Mouse (Mus musculus): ENCODE results near the gene Dus1l. TPM values are rescaled to one million over a fixed set of nuclear protein-coding genes. Genes with fewer than 3 reads are reported as not detected.
A peak's percentile ranks its signal among the peaks of the same experiment; 100 is the strongest.
"Not testable (repeated sequence)": the region's sequence is repeated elsewhere in the genome, so short reads cannot be mapped to it uniquely, and the experiment has no call there.

Dus1l gene
- polyA plus RNA-seq (2015; fragmentation: Nextera tagmentation; extraction: Ambion mirVana), result 66.6 TPM in 2 replicates

GRCm38 (mm10) chr11:120795756-120796613 lies at the start of gene Dus1l:
TSS of gene Dus1l (minus strand) at chr11:120796403.
- Histone ChIP-seq H3K4me2 (replicated peaks) (peak within 1 kb of the TSS; percentile 99), H3K4me3 (peak within 1 kb of the TSS; percentile 100), H3K27ac (peak within 1 kb of the TSS; percentile 73), H3K4me1 (peaks cover 21% of the 10 kb centered on the region), H3K9me3 (no peaks in the 10 kb centered on the region), H3K27me3 (no peaks in the 10 kb centered on the region), H3K36me3 (peaks cover 39% of the 10 kb centered on the region), H3K9ac (peak within 1 kb of the TSS; percentile 98)
- peak; percentile 91 for ATAC-seq (ENCODE audit: low FRiP score, low read depth)
- WGBS, result 2% methylated on average over 59 of the region's 59 CpGs

- no peak overlapping the region for H3K4me3 ChIP-seq
- H3K27me3 ChIP-seq, result no peaks in the 10 kb centered on the region
- no peaks in the 10 kb centered on the region for H3K9me3 ChIP-seq
- H3K27ac ChIP-seq, result no peak overlapping the region
- H3K9ac ChIP-seq, result no peak overlapping the region
- WGBS, result 87% methylated on average over 4 of the region's 4 CpGs
- no peaks in the 10 kb centered on the region for H3K36me3 ChIP-seq
- no peak overlapping the region for H3K4me2 ChIP-seq (replicated peaks)
- ATAC-seq (ENCODE audit: low FRiP score, low read depth), result no peak
- H3K4me1 ChIP-seq, result no peaks in the 10 kb centered on the region
These were observed 48.1 kb upstream of the Dus1l start for GRCm38 (mm10) chr11:120844329-120844728.

- 68% methylated on average over 8 of the region's 8 CpGs for WGBS
- no peak for ATAC-seq (ENCODE audit: low FRiP score, low read depth)
- Histone ChIP-seq H3K4me3 (no peak overlapping the region), H3K27ac (peak overlapping the region; percentile 44; the same call in 1 of the 2 replicates), H3K9me3 (no peaks in the 10 kb centered on the region), H3K9ac (no peak overlapping the region), H3K36me3 (no peaks in the 10 kb centered on the region; the same call in 1 of the 2 replicates), H3K4me2 (replicated peaks) (no peak overlapping the region), H3K4me1 (no peaks in the 10 kb centered on the region), H3K27me3 (no peaks in the 10 kb centered on the region)
These were observed 37.5 kb upstream of the Dus1l start for GRCm38 (mm10) chr11:120833555-120834280.

GRCm38 (mm10) chr11:120832962-120833361 lies 36.8 kb upstream of the Dus1l start:
- ATAC-seq (ENCODE audit: low FRiP score, low read depth); H3K36me3 ChIP-seq; H3K9ac ChIP-seq; H3K4me1 ChIP-seq; H3K9me3 ChIP-seq; H3K4me3 ChIP-seq; H3K27me3 ChIP-seq; H3K4me2 ChIP-seq (replicated peaks); H3K27ac ChIP-seq: not testable (repeated sequence)
- 94% methylated on average over 5 of the region's 5 CpGs for WGBS

- no peak overlapping the region for H3K4me3 ChIP-seq
- no peak overlapping the region for H3K4me2 ChIP-seq (replicated peaks)
- H3K9me3 ChIP-seq, result no peaks in the 10 kb centered on the region
- no peak for ATAC-seq (ENCODE audit: low FRiP score, low read depth)
- no peaks in the 10 kb centered on the region for H3K27me3 ChIP-seq
- no peaks in the 10 kb centered on the region; the same call in 1 of the 2 replicates for H3K36me3 ChIP-seq
- WGBS, result 76% methylated on average over 3 of the region's 3 CpGs
- H3K27ac ChIP-seq, result no peak overlapping the region
- H3K4me1 ChIP-seq, result no peaks in the 10 kb centered on the region
- no peak overlapping the region for H3K9ac ChIP-seq
These were observed 35.6 kb upstream of the Dus1l start for GRCm38 (mm10) chr11:120831659-120832440.

GRCm38 (mm10) chr11:120830686-120831085 lies 34.5 kb upstream of the Dus1l start:
- Histone ChIP-seq H3K4me1 (peaks cover 6% of the 10 kb centered on the region), H3K36me3 (peaks cover 7% of the 10 kb centered on the region; the same call in 1 of the 2 replicates), H3K9ac (peak overlapping the region; percentile 25; the same call in 1 of the 2 replicates), H3K27ac (no peak overlapping the region), H3K4me3 (no peak overlapping the region), H3K27me3 (no peaks in the 10 kb centered on the region), H3K4me2 (replicated peaks) (no peak overlapping the region), H3K9me3 (no peaks in the 10 kb centered on the region)
- no peak for ATAC-seq (ENCODE audit: low FRiP score, low read depth)
- WGBS, result 86% methylated on average over 12 of the region's 12 CpGs

GRCm38 (mm10) chr11:120829757-120830532 lies 33.7 kb upstream of the Dus1l start:
- H3K9ac ChIP-seq, result peak overlapping the region; percentile 31; the same call in 1 of the 2 replicates
- 83% methylated on average over 10 of the region's 10 CpGs for WGBS

GRCm38 (mm10) chr11:120828416-120828815 lies 32.2 kb upstream of the Dus1l start:
- H3K4me3 ChIP-seq, result no peak overlapping the region
- H3K9ac ChIP-seq, result 0 out of 2 replicates have a peak overlapping the region, but pooled peaks have one; percentile 10
- ATAC-seq (ENCODE audit: low FRiP score, low read depth), result no peak
- H3K36me3 ChIP-seq, result peaks cover 7% of the 10 kb centered on the region; the same call in 1 of the 2 replicates
- 83% methylated on average over 4 of the region's 4 CpGs for WGBS
- H3K9me3 ChIP-seq, result no peaks in the 10 kb centered on the region
- no peak overlapping the region for H3K27ac ChIP-seq
- no peaks in the 10 kb centered on the region for H3K27me3 ChIP-seq
- no peak overlapping the region for H3K4me2 ChIP-seq (replicated peaks)
- H3K4me1 ChIP-seq, result peaks cover 13% of the 10 kb centered on the region

More at GRCm38 (mm10) chr11:120829757-120830532, 33.7 kb upstream of the Dus1l start:
- H3K27ac ChIP-seq, result no peak overlapping the region
- H3K4me2 ChIP-seq (replicated peaks), result no peak overlapping the region
- no peak for ATAC-seq (ENCODE audit: low FRiP score, low read depth)
- peaks cover 7% of the 10 kb centered on the region; the same call in 1 of the 2 replicates for H3K36me3 ChIP-seq
- no peaks in the 10 kb centered on the region for H3K9me3 ChIP-seq
- H3K4me1 ChIP-seq, result peaks cover 13% of the 10 kb centered on the region
- H3K4me3 ChIP-seq, result no peak overlapping the region
- no peaks in the 10 kb centered on the region for H3K27me3 ChIP-seq

GRCm38 (mm10) chr11:120826016-120826953 lies 30.1 kb upstream of the Dus1l start:
- H3K9ac ChIP-seq, result peak overlapping the region; percentile 97; the same call in 1 of the 2 replicates
- no peak for ATAC-seq (ENCODE audit: low FRiP score, low read depth)
- no peak overlapping the region for H3K4me3 ChIP-seq
- H3K27ac ChIP-seq, result peak overlapping the region; percentile 97
- H3K9me3 ChIP-seq, result no peaks in the 10 kb centered on the region
- H3K4me1 ChIP-seq, result peaks cover 32% of the 10 kb centered on the region
- H3K4me2 ChIP-seq (replicated peaks), result no peak overlapping the region
- no peaks in the 10 kb centered on the region for H3K27me3 ChIP-seq
- H3K36me3 ChIP-seq, result peaks cover 18% of the 10 kb centered on the region
- 88% methylated on average over 8 of the region's 8 CpGs for WGBS

DNA sequence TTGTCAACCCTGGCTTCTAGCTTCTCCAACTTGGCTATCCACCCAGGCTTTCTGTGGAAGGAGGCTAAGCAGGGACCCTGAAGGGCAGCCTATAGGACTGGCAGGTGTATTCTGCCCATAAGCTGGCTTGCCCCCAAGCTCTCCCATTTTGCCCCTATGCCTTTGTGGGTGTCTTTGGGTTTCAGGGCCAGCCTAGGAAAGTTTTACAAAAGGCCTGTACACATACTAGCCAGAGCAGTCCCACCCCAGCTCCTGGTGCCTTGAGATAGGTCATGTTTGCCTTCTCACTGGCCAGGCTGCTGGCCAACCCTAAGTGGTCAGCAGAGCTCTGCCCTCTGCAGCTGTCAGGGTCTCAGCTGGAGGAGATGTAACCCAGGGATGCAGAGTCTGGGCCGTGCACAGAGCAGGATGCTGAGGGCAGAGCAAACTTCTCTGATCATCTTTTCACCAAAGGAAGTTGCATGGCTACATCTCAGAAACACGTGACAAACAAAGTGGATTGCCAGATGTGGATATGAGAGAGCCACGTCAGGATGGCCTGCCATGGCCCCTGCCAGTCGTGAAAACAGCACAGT lies 29.2 kb upstream of the Dus1l start:
- ATAC-seq (ENCODE audit: low FRiP score, low read depth), result no peak
- Histone ChIP-seq H3K27me3 (no peaks in the 10 kb centered on the region), H3K36me3 (peaks cover 27% of the 10 kb centered on the region), H3K9me3 (no peaks in the 10 kb centered on the region), H3K4me3 (peak overlapping the region; percentile 98), H3K4me2 (replicated peaks) (peak overlapping the region; percentile 98), H3K27ac (peak overlapping the region; percentile 97), H3K4me1 (peaks cover 35% of the 10 kb centered on the region), H3K9ac (peak overlapping the region; percentile 97)
- WGBS, result 25% methylated on average over 4 of the region's 4 CpGs
